Mouse (Mus musculus): ENCODE results near the gene Gpbar1. TPM values are rescaled to one million over a fixed set of nuclear protein-coding genes. Genes with fewer than 3 reads are reported as not detected.

Gene Gpbar1
- total RNA-seq, 1 experiment = 0.45 TPM

GRCm38 (mm10) chr1:74281886-74282285 is 3.5 kb downstream of the Gpbar1 start:
- in situ Hi-C loops (cut with MboI; ENCODE audit: low sequenced_read_pairs in 2 of 2, unreplicated experiment in 2 of 2) = no loop called here
- Histone ChIP-seq H3K4me3 (ENCODE audit: insufficient read depth in 1 of 2, low read depth in 1 of 2, low read length in 2 of 2, poor library complexity in 1 of 2, severe bottlenecking in 1 of 2) (no peak overlapping the region), H3K36me3 (ENCODE audit: control insufficient read depth, insufficient read depth, low read length, poor library complexity, severe bottlenecking) (peaks cover 38% of the 10 kb centered on the region), H3K4me1 (ENCODE audit: control insufficient read depth in 2 of 2, insufficient read depth in 2 of 2, low read length in 2 of 2, poor library complexity in 1 of 2) (peaks cover 0 to 7% of the 10 kb centered on the region in 2 experiments; a peak in 1 of 4 replicates), H3K9ac (ENCODE audit: insufficient read depth, low read depth, low read length, poor library complexity, severe bottlenecking) (no peak overlapping the region), H3K27ac (ENCODE audit: insufficient read depth, low read depth, low read length, poor library complexity, severe bottlenecking) (no peak overlapping the region), H3K9me3 (ENCODE audit: control insufficient read depth, insufficient read depth, low read depth, low read length) (no peaks in the 10 kb centered on the region)
- no peak for DNase-seq (ENCODE audit: low read depth, low spot score)
- TF ChIP-seq MAFK (IDR thresholded peaks at IDR 0.05; ENCODE audit: insufficient read depth, low read depth, low read length) (no peak), HCFC1 (IDR thresholded peaks at IDR 0.05; ENCODE audit: borderline replicate concordance, insufficient read depth, low read length) (no peak), ZC3H11A (IDR thresholded peaks at IDR 0.05; ENCODE audit: borderline replicate concordance, low read depth, low read length) (no peak), CHD2 (IDR thresholded peaks at IDR 0.05; ENCODE audit: low read depth, low read length) (no peak), ZNF384 (IDR thresholded peaks at IDR 0.05; ENCODE audit: low read depth, low read length) (no peak)

- H3K36me3 ChIP-seq (ENCODE audit: control insufficient read depth, insufficient read depth, low read length, poor library complexity, severe bottlenecking) = peaks cover 41% of the 10 kb centered on the region
- no peaks in the 10 kb centered on the region for H3K9me3 ChIP-seq (ENCODE audit: control insufficient read depth, insufficient read depth, low read depth, low read length)
- in situ Hi-C loops (cut with MboI; ENCODE audit: low sequenced_read_pairs in 2 of 2, unreplicated experiment in 2 of 2) = no loop called here
- H3K4me3 ChIP-seq (ENCODE audit: insufficient read depth in 1 of 2, low read depth in 1 of 2, low read length in 2 of 2, poor library complexity in 1 of 2, severe bottlenecking in 1 of 2) = no peak overlapping the region
- peaks cover 0 to 7% of the 10 kb centered on the region in 2 experiments; a peak in 1 of 4 replicates for H3K4me1 ChIP-seq (ENCODE audit: control insufficient read depth in 2 of 2, insufficient read depth in 2 of 2, low read length in 2 of 2, poor library complexity in 1 of 2)
- no peak overlapping the region for H3K9ac ChIP-seq (ENCODE audit: insufficient read depth, low read depth, low read length, poor library complexity, severe bottlenecking)
- H3K27ac ChIP-seq (ENCODE audit: insufficient read depth, low read depth, low read length, poor library complexity, severe bottlenecking) = no peak overlapping the region
- no peak for DNase-seq (ENCODE audit: low read depth, low spot score)
- no peak for TF ChIP-seq ZC3H11A (IDR thresholded peaks at IDR 0.05; ENCODE audit: borderline replicate concordance, low read depth, low read length)
- TF ChIP-seq ZNF384 (IDR thresholded peaks at IDR 0.05; ENCODE audit: low read depth, low read length) = no peak
- TF ChIP-seq MAFK (IDR thresholded peaks at IDR 0.05; ENCODE audit: insufficient read depth, low read depth, low read length) = no peak
- no peak for TF ChIP-seq HCFC1 (IDR thresholded peaks at IDR 0.05; ENCODE audit: borderline replicate concordance, insufficient read depth, low read length)
- no peak for TF ChIP-seq CHD2 (IDR thresholded peaks at IDR 0.05; ENCODE audit: low read depth, low read length)
Observed at GRCm38 (mm10) chr1:74282896-74283625, 4.7 kb downstream of the Gpbar1 start.

- Histone ChIP-seq H3K9ac (ENCODE audit: insufficient read depth, low read depth, low read length, poor library complexity, severe bottlenecking) (peak overlapping the region; percentile 89), H3K4me3 (ENCODE audit: insufficient read depth in 1 of 2, low read depth in 1 of 2, low read length in 2 of 2, poor library complexity in 1 of 2, severe bottlenecking in 1 of 2) (peak overlapping the region; percentile 95 to 97), H3K4me1 (ENCODE audit: control insufficient read depth in 2 of 2, insufficient read depth in 2 of 2, low read length in 2 of 2, poor library complexity in 1 of 2) (peaks cover 0 to 5% of the 10 kb centered on the region in 2 experiments; a peak in 1 of 4 replicates), H3K36me3 (ENCODE audit: control insufficient read depth, insufficient read depth, low read length, poor library complexity, severe bottlenecking) (peaks cover 44% of the 10 kb centered on the region), H3K9me3 (ENCODE audit: control insufficient read depth, insufficient read depth, low read depth, low read length) (no peaks in the 10 kb centered on the region), H3K27ac (ENCODE audit: insufficient read depth, low read depth, low read length, poor library complexity, severe bottlenecking) (peak overlapping the region; percentile 70)
- in situ Hi-C loops (cut with MboI; ENCODE audit: low sequenced_read_pairs in 2 of 2, unreplicated experiment in 2 of 2) = no loop called here
- DNase-seq (ENCODE audit: low read depth, low spot score) = no peak
- TF ChIP-seq ZC3H11A (IDR thresholded peaks at IDR 0.05; ENCODE audit: borderline replicate concordance, low read depth, low read length) (no peak), MAFK (IDR thresholded peaks at IDR 0.05; ENCODE audit: insufficient read depth, low read depth, low read length) (no peak), ZNF384 (IDR thresholded peaks at IDR 0.05; ENCODE audit: low read depth, low read length) (no peak), CHD2 (IDR thresholded peaks at IDR 0.05; ENCODE audit: low read depth, low read length) (no peak), HCFC1 (IDR thresholded peaks at IDR 0.05; ENCODE audit: borderline replicate concordance, insufficient read depth, low read length) (no peak)
Observed at GRCm38 (mm10) chr1:74283686-74284463, 5.5 kb downstream of the Gpbar1 start.

DNA sequence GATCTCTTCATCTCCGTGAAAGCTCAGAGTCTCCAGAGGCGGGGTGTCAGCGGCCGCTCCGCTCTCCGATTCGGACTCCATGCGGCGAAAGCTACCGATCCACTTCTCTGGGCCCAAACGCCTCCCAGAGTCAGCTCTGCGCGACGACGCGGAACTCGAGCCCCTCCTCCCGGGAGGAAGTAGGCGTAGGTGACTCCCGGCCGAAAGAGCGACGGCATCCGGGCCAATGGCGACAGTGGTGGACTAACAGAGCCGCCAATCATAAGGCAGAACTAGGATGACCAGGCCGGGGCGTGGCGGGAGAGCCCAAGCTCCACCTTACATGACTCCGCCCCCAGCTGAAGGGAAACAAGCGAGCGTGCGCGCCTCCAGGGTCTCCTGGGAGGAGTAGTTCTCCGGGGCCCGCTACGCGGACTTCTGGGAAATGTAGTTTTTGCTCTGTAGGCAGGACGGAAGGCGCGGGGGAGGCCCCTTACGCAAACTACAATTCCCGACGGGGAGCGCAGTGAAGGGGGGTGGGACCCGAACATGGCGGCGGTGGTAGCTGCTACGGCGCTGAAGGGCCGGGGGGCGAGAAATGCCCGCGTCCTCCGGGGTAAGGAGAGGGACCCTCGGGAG is 6.3 kb downstream of the Gpbar1 start, which contains the start of the genes Aamp and Pnkd:
Aamp (minus strand) TSS at position 196 of the 618 bp plus-strand sequence.
Pnkd (plus strand) TSS at position 388 of the 618 bp plus-strand sequence.
- peak; percentile 99 for TF ChIP-seq HCFC1 (IDR thresholded peaks at IDR 0.05; ENCODE audit: borderline replicate concordance, insufficient read depth, low read length)
- TF ChIP-seq ZNF384 (IDR thresholded peaks at IDR 0.05; ENCODE audit: low read depth, low read length) = no peak
- TF ChIP-seq CHD2 (IDR thresholded peaks at IDR 0.05; ENCODE audit: low read depth, low read length) = peak; percentile 60; the same call in 1 of the 2 replicates
- H3K4me3 ChIP-seq (ENCODE audit: insufficient read depth in 1 of 2, low read depth in 1 of 2, low read length in 2 of 2, poor library complexity in 1 of 2, severe bottlenecking in 1 of 2) = peak within 1 kb of the TSS; percentile 95 to 97
- no peaks in the 10 kb centered on the region for H3K9me3 ChIP-seq (ENCODE audit: control insufficient read depth, insufficient read depth, low read depth, low read length)
- peak within 1 kb of the TSS; percentile 70 for H3K27ac ChIP-seq (ENCODE audit: insufficient read depth, low read depth, low read length, poor library complexity, severe bottlenecking)
- DNase-seq (ENCODE audit: low read depth, low spot score) = peak; percentile 100
- peaks cover 48% of the 10 kb centered on the region for H3K36me3 ChIP-seq (ENCODE audit: control insufficient read depth, insufficient read depth, low read length, poor library complexity, severe bottlenecking)
- H3K9ac ChIP-seq (ENCODE audit: insufficient read depth, low read depth, low read length, poor library complexity, severe bottlenecking) = peak within 1 kb of the TSS; percentile 89
- in situ Hi-C loops (cut with MboI; ENCODE audit: low sequenced_read_pairs in 2 of 2, unreplicated experiment in 2 of 2) = no loop called here
- H3K4me1 ChIP-seq (ENCODE audit: control insufficient read depth in 2 of 2, insufficient read depth in 2 of 2, low read length in 2 of 2, poor library complexity in 1 of 2) = 0 out of 4 replicates have a peak, but pooled peaks cover 0 to 2% of the 10 kb centered on the region in 2 experiments

All from ES-E14 (cell line).